Mouse (Mus musculus): Measurements from ENCODE around the gene Olfr1394.
"Not testable (repeated sequence)": the region's sequence is repeated elsewhere in the genome, so short reads cannot be mapped to it uniquely, and the experiment has no call there.

Gene Olfr1394

DNA sequence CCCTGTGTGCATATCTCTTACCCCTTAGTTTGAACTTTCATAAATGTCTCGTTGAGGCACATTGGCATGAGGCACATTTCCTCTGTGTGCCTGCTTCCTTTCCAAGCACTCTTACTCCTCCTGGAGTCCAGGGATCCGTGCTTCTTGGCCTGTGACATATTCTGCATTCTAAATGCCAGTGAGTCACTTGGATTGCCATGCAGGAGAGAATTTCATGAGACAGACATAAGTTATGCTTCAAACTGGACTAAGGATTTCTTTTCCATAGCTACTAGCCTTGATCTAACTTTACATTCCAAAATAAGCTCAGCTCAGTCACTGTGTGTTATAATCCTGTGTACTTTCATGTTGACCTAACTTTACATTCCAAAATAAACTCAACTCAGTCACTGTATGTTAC, 36.9 kb downstream of the Olfr1394 start:
- DNase-seq = no peak

DNA sequence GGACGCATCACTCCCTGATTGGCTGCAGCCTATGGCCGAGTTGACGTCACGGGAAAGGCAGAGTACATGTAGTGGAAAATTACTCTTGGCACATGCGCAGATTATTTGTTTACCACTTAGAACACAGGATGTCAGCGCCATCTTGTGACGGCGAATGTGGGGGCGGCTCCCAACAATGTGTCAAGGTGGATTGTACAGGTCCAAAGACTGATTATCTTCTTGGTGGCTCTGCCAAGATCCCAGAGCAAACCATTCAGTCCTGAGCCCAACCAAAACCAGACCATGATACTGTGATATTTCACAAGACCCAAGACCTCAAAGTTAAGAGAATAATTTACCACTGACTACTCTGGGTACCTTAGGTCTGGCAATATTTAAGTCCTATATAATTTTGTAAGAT, 40.6 kb downstream of the Olfr1394 start:
- not testable (repeated sequence) for DNase-seq

DNA sequence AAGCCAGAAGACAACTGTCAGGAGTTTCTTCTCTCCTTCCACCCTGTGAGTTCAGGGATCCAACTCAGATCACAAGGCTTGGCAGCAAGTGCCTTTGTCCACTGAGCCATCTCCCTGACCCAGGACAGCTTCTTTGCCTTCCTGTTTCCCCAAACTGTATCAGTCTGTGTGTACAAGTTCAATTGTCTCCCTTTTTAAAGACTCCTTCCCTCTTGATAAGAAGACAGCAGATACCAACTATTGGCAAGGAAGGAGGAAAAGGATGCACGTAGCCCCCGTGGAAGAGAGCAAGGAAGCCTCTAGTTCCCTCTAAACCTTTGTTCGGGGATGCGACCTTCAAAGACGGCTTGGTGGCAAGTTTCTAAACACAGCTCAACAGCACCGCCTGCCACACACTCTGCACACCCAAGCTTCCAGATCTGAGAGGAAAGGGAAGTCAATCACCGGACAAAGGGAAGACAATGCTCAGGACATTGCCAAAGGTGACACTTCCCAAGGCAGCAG, 41.7 kb downstream of the Olfr1394 start:
- DNase-seq = no peak

DNA sequence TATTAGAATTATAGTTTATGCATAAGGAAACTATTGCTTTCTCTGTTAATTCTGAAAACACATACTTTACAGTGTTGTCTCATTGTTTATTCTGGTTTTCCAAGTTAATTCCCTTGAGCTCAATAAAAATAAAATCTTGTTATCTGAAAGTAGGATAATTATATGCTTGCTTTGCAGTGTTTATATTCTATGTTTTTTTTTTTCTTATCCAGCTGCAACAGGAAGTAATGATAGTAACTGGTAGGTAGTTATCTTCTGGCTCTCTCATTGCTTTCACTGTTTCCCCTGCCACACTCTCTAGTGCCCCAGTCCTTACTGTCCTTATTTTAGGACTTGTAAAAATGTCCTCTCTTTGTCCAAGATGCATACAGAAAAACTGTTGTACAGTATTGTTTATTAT, 46.5 kb downstream of the Olfr1394 start:
- DNase-seq = no peak

DNA sequence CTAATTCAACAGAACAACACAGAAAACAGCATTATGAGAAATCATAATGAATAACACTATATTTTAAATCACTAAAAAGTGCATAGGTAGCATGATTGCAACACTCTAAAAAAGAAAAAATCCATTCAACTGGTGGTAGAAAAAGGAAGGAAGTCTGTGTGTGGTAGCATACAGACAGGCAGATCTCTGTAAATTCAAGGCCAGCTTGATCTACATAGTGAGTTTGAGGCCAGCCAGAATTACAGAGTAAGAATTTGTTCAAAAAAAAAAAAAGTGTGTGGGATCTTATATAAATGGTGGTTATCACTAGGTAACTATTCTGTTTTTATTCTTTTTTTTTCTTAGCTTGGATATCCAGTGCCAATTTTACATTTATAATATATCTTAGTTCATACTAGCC, 47.0 kb downstream of the Olfr1394 start:
- no peak for DNase-seq

DNA sequence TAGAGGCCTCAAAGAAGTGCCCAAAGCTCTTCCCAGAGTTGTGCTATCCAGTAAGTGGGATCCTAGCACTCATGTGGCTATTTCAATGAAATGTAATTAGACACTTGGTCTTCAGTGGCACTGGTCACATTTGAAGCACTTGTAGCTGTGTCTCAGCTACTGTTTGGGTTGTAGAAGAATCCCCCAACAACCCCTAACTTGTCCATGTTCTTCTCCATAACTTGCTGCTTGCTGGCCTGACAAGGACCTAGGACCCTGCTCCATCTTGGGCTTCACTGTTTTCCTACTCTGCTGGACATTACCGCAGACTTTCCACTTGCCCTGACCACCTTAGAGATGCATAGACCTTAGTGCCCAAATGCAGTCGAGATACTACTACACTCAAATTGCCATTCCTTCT, 47.9 kb downstream of the Olfr1394 start:
- no peak for DNase-seq

DNA sequence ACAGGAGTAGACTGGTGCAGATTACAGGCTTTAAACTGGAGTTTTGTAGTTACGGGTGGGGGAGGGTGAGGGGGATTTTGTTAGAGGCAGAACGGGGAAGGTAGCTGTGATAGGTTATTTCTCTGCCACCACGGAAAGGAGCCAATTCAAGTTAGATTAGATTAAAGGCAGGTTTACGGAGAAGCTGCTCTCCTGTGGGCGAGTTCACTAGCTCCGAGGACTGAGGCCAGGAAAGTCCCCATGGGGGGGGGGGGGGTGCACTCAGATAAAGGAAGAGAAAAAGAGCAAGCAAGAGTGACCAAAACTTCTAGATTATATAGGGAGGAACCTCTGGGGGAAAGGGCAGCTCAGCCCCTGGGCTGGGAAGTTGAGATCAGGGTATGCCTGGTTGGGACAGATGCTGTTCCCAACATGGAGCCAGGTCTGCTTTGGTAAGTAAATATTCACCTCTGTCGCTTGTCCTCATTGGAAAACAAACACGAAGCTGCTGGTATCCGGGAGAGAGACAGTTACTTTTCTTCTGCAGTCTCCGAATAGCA, 48.4 kb downstream of the Olfr1394 start:
- peak; percentile 14 for DNase-seq

DNA sequence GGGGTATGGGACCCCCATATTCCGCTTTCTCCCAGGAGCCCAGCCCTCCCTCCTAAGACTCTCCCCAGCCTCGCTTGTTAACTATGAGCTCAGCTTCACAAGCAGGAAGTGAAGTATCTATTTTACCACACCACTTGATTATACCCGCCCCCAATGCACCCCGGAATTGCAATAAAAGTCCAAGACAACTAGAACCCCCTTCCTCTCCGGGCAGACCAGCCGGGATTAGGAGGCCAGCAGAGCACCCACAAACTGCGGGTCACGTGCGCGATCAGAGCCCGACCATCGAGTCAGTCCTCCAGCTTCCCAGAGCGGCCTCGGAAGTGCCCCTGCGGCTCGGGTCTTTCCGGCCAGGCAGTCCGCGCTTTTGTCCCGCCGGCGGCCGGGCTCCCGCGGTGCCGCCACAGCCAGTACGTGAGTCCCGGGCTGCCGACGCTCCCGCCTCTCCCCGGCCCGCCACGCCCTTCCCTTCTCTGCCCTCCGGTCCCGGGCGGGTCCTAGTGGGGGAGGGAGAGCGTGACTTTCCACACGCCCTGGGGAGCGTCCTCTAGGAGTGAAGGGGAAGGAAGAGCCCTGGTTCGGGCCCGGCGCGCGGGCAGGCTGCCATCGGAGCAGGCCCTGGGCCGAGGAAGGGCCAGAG, 49.1 kb downstream of the Olfr1394 start, which contains the start of gene Zfp62:
Zfp62 (plus strand) TSS at position 164 of the 640 bp plus-strand sequence.
- DNase-seq = peak; percentile 92

DNA sequence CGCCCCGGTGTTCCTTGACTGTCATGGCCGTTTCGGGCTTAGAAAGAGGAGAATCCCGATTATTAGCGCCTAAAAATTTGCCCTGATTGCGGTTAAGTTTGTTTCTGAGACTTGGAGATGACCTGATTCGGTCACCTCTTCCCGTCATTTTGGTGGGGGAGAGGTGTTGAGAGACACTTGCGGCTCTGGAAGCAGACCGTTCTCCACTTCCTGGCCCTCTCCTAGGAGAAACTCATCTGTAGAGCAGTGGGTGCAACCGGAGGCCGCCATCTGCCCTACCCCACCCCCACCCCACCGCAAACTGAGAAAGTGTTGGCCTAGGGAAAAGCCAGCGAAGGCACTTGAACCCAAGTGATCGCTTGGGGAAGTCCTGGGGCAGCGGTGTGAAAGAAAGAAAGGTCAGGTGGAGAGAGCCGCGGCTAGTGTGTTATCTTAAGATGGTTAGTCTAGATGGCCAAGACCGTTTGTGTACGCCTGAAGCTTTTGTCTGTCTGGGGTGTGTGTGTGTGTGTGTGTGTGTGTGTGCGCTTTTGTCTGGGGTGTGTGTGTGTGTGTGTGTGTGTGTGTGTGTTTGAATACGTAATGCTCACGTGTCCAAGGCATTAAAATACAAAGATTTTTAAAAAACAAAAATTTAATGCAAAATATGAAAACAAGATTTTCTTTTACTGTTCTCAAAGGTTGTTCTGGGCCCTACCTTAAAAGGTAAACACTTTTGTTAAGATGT, 49.8 kb downstream of the Olfr1394 start:
- DNase-seq = no peak

DNA sequence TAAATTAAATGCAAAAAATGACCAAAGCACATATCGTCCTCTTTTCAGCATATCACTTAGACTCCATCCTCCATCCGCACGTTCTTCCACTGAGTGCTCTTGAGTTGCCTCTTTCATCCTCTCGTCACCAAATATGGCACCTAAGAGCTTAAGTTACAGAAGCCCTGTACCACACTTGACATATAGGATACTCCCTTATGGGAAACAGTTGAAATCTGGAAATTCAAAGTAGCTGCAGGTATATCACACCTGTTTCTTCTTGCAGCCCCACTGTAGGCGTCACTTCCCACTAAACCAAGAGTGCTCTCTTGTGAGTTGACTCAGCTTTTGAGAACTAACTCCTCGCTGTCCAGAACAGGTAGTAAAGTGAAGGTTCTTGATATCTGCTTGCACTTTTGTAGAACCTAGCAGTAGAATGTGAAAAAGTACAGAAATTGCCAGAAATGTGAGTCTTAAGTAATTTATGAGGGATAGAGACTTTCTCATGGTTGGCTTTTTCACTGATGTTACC, 51.0 kb downstream of the Olfr1394 start:
- DNase-seq = no peak

DNA sequence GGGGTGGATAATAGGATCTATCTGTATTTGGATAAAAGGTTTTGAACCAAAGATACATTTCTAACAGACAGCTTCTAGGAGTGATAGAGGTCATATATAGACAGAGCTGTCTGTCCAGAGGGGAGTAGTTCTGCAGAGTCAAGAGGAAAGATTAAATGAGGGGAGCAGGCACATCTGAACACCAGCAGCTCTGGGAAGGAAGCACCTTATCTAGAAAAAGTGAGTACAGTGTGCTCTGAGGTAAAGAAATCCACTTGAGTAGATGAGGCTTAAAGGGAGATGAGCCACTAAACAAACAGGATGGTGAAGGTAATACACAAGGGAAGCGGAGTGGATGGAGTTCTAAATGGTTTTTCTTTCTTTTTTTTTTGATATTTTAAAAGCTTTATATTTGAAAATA, 53.3 kb downstream of the Olfr1394 start:
- no peak for DNase-seq
